Mouse (Mus musculus) urinary bladder, postnatal 10 days (tissue): ENCODE measurements around the gene Mdm4.
"Not testable (repeated sequence)": the region's sequence is repeated elsewhere in the genome, so short reads cannot be mapped to it uniquely, and the experiment has no call there.

Experiments used
- DNase-seq: peaks from one replicate; pipeline ENCODE4 v3.0.0; 2022; ENCODE audit warnings: low spot score

Mdm4 gene

DNA sequence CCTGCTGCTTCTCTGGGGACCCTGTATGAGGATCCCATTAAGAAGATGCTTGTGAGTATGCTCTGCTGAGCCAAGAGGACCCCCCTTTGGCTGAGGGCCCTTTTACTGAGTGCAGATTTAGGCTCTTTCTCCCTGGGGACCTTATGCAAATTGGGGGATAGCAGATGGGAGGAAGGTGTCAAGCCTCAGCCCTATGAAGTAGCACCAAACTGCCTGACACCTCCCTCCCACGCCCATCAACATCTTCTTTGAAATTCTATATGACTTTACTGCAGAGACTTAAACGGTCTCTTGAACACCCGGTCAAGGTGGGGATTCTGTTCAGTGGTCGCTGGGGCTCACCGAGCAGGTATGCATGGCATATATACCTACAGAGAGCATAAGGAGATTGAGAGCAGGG lies 22.7 kb upstream of the Mdm4 start:
- no peak for DNase-seq

DNA sequence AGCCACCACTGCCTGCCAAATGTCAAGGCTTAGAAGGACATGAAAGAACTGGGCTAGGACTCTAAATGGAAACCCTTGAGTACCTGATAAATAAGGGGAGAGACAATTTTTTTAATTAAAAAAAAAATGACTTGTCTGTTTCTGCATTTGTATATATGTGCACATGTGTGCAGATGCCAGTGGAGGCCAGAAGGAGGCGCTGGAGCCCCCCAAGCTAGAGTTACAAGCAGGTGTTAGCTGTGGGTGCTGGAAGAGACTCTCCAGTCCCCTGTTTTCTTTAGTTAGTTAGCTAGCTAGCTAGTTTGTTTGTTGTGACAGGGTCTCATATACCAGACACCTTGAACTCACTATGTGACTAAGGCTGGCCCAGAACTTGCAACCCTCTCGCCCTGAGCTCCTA lies 21.5 kb upstream of the Mdm4 start:
- DNase-seq, result no peak

DNA sequence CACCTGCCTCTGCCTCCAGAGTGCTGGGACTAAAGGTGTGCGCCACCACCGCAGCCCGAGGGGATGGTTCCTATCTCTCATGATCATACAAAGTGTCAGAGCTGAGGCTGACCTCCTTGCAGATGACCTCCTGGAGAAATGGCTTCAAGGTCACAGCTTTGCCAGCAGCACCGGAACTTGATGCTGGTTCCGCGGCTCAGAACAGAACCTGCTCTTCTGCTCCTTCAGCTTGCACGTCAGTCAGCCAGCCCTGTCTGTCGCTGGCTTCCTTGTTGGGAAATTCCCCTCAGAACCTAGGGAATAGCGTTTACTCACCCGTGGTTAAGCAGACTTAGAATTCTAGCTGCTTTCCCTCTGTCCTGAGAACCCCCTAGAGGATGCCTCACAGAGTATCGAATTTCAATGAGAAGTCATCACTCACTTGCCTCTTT lies 19.7 kb upstream of the Mdm4 start:
- no peak for DNase-seq

DNA sequence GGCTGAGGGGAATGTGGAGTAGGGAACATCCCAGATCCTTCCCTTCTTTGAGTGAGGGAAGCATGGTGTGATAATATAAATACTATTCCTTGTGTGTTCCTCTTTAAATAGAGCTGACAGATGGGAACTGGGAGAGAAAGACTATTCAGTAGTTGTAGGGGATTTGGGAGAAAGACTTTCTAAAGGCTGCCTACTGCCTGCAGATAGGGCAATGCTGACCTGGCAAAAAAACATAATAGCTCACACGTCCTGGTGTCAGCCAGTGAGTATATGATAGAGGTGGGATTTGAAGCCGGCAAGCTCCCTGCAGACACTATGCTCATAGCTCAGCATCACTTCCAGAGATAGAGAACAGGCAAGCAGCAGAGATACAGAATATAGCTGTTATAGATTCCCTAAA lies 18.3 kb upstream of the Mdm4 start:
- DNase-seq, result no peak

DNA sequence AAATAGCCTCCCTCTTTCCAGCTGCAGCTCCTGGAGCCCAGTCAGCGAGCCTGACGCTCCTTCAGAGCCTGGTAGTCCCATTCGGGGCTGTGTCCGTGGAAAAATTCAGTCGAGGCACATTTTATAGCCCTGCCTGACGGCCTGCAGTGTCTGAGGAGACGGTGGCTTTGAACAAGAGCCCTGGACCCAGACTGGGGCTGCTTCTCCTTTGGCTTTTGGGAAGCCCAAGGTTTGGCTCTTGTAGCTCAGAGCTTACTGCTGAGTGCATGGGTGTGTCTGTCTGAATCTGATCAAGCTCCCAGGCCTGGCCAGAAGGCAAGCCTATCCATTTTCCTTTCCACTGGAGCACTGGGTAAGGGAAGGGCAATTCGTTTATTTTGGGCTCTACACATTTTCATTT lies 17.2 kb upstream of the Mdm4 start:
- DNase-seq, result no peak

DNA sequence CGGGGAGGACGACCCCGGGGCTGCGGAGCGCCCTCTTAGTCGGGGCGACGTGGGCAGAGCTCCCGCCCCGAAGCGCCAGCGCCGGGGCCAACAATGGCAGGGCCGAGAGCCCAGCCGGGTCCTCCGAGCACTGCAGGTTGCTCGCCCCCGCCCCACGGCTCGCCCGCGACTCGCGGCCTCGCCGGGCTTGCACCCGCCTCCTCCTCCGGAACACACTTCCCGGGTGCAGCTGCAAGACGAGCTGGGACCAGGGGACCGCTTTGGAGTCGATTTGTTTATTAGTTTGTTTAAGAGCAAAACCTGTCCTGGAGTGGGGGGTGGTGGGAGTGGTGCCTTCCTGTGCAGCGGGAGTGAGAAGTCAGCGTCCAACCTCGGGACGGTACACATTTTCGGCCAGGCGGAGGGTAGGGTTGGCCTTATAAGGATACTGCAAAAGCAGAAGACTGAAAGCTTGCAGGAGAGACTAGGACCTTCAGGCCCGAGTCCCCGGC lies 16.1 kb upstream of the Mdm4 start:
- no peak for DNase-seq

DNA sequence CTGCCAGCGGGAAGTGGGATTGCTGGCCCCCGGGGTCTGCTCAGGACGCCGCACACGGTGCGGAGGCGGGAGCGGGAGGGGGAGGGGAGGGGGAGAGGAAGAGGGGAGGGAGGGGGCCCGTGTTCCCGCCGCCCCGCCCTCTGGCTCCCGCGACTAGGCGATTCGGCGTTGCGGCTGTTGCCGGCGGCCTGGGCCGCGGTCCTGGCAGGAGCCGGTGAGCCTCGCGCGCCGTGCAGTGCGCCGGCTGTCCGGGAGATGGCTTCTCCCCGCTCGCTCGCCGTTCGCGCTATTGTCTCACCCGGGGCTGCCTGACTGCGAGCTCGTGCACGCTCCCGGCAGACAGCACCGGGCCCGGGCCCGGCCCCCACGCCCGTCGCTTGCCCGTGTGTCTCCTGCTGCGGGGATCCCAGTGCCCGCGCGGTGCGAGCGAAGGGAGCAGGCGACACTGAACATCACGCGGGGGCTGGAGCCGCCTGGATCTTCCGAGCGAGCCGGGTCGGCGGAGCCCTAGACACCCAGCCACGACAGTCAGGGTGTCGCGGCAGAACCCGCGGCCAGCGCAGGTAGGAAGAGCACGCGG lies 15.6 kb upstream of the Mdm4 start:
- no peak for DNase-seq

DNA sequence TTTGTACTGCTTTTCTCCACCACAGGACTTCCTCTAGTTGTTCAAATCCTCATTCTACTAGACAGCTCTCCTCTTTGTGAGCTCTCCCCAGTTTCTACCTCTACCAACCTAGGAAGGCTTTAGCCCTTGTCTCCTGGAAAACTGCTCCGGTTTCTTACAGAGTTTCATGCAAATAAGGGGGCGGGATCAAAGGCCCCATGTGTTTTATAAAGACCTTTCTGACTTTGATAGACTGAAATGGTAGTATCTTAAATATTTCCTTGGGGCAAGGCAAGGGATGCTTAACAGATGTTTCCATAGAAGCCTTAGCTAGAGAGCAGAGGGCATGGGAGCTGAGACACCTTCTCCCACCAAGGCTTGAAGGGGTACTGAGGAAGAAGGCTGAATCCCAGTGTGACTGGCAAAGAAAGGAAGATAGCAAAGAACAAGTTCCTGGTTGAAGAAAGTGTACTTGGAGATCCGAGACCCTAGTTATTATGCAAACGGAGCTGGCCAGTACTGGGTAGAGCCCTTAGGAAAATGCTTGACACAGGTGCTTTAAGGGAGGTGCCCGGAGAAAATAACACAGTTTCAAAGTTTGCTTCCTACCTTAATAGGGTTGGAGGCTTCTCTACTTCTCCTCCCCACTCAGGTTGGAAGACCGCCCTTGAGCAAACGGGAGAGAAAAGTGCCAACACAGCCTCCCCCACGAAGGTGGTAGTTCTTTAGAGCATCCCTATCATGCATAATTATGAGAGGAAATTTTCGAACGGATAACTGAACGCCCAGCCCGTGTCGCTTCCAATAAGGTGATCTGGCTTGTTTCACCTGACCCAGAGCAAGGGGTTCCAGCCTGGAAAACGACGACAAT lies 14.9 kb upstream of the Mdm4 start, which contains the start of gene Pik3c2b:
TSS of gene Pik3c2b (plus strand) at position 657 of the 850 bp plus-strand sequence.
- DNase-seq, result no peak

DNA sequence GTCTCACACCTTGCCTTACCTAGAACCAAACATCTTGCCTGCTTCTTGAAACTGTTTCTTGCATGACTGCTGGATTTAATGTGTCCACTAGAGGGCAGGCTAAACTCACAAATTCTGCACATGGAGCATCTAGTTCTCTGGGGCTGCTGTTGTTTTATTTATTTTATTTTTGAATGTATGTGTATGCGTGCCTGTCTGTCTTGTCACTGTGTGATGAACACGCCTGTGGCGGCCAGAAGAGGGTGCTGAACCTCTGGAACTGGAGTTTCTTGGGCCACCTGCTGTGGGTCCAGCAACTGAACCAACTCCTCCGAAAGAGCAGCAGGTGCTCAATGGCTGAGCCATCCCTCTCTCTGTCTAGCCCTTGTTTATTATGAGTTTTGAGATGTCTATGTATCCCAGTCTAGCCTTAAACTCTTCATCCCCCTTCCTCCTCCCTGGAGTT lies 9.2 kb upstream of the Mdm4 start:
- no peak for DNase-seq

DNA sequence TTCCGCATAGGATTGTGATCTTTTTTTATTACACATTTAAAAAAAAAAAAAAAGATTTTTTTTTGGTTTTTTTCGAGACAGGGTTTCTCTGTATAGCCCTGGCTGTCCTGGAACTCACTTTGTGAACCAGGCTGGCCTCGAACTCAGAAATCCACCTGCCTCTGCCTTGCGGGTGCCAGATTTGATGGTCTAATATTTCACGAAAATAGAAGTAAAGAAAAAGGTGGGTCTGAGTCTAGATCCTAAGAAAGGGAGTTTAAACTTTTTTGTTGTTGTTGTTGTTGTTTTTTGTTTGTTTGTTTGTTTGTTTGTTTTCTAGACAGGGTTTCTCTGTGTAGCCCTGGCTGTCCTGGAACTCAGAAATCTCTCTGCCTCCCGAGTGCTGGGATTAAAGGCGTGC lies 4.3 kb upstream of the Mdm4 start:
- not testable (repeated sequence) for DNase-seq

DNA sequence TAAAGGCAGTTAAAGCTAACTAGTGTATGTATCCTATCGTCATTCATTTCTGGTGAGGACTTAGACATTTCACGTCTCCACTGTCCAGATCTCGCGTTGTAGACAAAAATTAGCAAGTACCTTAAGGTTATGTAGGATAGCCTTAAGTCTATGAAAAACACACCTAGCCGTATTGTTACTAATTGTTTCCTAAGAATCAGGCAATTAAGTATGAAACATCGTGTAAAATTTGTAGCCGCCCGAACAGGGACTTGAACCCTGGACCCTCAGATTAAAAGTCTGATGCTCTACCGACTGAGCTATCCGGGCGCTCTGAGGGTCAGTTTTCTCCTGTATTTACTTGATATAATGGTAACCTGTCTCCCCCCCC lies 3.7 kb upstream of the Mdm4 start:
- DNase-seq, result no peak

DNA sequence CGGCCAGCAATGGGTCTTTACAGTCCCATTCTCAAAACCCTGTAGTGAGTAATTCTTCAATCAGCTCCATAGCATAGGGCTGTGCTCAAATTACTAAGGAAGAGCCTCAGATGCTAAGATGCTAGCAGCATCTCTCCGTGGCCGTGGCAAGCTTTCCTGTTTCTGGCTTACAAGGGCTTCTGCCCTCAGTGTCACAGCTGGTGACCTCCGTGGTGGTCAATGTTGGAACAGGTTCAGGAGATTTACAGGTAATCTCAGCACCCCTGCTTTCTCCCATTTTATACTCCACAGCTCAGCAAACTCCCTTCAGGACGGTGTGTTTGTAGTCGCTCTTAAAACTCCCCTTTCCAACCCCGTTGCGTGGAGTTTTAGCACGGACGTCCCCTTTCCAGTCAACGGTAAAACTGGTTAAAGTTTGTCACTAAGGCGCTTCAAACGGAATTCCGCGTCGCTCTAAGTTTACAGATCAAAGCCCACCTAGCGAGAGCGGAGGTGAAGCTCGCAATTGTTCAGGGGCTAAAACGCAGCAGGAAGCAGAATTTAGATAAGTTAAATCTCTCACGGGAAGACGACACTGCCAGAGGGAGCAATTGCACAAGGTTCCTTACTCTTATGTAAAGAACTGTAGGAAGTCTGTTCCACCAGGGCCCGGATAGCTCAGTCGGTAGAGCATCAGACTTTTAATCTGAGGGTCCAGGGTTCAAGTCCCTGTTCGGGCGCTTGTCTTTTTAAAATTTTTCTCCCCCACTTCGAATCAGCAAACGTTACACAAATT lies 3.1 kb upstream of the Mdm4 start:
- no peak for DNase-seq

DNA sequence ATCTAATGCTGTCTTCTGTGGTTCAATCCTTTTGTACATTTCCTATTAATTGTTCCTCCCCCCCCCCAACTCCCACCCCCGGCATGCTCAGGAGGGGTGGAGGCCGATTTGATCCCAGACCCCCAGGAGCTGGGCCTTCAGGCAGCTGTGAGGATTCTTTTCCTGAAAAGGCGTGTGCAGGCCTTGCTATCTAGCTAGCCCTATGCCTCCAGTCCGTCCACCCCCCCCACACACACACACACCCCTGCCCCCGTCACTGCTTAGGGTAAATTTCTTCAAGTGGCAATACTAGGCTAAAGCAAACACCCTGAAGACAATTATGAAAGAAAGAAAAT lies 2.6 kb upstream of the Mdm4 start:
- no peak for DNase-seq

DNA sequence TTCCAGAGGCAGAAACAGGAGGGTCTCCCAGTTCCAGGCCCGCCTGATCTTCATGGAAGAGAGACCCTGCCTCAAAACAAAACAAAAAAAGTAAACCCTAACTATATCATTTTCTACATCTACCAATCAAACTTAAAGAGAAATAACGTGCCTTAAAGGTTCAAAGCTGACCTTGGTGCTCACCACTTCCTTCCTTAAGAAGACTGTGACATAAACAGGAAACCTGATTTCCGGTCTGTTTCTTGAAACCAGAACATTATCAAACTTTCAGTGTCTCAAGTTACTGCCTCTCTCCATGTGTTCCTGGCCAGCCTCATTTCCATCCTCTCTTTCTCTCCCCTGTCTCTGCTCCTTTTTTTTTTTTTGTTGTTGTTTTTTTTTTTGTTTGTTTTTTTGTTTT lies 617 bp downstream of the Mdm4 start:
- DNase-seq, result no peak

DNA sequence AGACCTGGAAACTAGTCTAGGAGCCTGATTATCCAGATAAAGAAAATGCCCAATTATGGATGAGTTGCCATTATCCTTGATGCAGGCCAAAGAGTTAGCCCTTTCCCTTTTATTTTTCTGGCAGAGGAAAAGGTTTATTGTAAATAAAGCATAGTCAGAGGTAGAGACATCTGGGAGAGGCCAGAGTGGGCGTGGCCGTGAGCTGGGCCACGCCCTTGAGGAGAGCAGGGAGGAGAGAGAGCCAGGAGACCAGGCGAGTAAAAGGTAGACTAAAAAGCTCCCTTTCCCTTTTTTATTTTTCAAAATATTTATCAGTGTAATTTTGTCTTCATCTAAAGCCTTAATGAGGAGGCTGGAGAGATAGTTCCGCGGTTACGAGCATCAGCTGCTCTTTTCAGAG lies 2.4 kb downstream of the Mdm4 start:
- DNase-seq, result no peak

DNA sequence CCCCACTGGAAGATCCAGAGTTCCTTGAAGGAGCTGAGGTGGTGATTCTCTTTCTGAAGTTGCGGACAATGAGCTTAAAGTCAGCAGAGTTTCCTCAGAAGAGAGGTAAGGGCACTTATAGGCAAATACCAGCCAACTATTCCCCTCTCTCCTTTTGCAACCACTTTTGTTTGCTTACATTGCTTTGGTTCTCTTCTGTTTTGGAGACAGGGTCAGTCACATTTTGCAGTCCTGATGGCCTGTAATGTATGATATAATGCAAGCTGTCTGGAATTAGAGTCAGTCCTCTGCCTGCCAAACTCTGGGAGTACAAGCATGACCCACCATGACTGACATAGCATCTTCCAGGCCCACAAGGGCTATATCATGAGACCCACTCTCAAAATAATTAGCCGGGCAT lies 3.2 kb downstream of the Mdm4 start:
- DNase-seq, result no peak

DNA sequence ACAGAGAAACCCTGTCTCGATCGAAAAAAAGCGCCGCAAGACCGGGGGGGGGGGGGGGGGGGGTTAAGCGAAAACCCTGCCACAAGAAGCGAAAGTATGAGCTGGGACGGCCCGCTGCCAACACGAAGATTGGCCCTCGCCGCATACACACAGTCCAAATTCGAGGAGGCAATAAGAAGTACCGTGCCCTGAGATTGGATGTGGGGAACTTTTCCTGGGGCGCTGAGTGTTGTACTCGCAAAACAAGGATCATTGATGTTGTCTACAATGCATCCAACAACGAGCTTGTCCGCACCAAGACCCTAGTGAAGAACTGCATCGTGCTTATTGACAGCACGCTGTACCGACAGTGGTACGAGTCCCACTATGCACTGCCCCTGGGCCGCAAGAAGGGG lies 4.6 kb downstream of the Mdm4 start:
- not testable (repeated sequence) for DNase-seq

DNA sequence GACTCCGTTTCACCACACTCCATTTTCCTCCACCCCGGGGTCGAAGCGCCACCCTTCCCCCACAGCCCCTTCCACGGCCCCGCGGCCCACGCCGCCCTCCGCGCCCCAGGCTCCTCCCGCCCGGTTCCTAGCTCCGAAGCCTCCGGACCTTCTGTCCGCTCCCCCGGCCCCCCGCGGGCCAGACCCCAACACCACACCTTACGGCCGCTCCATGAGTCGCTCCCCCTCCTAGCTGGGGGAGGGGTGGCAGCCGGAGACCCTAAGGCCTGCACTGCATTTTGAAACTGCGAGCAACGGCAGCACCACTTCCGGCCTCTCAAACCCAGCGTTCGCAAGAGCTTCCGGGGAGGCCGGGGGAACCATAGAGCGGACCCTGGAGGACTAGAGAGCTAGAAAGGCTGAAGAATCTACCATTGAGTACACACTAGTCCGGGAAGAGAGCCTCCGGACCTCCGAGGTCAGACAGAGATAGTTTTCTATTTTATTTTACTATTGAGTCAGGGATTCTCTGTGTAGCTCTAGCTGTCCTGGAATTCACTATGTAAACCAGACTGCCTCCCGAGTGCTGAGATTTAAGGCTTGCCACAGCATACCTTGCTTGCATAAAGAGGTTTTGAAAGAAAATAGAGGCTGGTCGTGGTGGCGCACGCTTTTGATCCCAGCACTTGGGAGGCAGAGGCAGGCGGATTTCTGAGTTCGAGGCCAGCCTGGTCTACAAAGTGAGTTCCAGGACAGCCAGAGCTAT lies 5.1 kb downstream of the Mdm4 start:
- DNase-seq, result peak; percentile 40

DNA sequence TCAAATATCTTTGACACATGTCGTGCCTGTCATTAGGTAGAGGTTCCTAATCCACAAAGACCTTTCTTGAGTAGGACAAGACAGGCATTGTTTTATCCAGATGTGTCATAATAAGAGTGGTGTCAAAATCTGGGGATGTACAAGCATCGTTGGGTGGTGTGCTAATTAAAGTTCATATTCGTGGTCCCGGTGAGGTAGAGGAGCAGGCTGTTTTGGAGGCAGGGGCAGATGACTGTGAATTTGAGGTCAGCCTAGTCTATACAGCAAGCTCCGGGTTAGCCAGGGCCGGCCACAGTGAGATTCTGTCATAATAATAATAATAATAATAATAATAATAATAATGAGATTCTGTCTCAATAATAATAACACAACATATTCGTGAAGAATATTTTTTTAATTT lies 5.9 kb downstream of the Mdm4 start:
- DNase-seq, result no peak

DNA sequence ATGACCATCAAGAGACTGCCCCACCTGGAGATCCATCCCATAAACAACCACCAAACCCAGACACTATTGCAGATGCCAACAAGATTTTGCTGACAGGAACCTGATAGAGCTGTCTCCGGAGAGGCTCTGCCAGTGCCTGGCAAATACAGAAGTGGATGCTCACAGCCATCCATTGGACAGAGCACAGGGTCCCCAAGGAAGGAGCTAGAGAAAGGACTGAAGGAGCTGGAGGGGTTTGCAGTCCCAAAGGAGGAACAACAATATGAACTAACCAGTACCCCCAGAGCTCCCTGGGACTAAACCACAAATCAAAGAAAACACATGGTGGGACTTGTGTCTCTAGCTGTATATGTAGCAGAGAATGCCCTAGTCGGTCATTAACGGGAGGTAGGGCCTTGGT lies 6.6 kb downstream of the Mdm4 start:
- DNase-seq, result not testable (repeated sequence)

DNA sequence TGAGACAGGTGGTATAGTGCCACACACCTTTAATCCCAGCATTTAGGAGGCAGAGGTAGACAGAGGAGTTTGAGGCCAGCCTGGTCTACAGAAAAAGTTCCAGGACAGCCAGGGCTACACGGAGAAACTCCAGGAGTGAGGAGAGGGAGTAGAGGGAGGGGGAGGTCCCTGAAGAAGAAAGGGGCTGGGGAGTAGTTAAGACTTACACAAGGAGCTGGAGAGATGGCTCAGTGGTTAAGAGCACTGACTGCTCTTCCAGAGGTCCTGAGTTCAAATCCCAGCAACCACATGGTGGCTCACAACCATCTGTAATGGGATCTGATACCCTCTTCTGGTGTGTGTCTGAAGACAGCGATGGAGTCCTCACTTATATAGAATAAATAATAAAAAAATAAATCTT lies 8.4 kb downstream of the Mdm4 start:
- not testable (repeated sequence) for DNase-seq

DNA sequence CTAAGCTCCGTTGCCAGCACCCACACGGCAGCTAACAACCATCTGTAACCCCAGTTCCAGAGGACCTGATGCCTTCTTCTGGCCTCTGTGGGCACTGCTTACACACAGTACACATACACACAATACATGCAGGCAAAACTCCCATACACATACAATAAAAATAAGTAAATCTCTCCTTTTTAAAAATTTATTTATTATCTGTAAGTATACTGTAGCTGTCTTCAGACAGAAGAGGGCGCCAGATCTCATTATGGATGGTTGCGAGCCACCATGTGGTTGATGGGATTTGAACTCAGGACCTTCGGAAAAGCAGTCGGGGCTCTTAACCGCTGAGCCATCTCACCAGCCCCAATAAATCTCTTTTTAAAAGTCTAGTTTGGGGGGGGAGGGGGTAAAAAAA lies 9.0 kb downstream of the Mdm4 start:
- no peak for DNase-seq
